9 mouse cellular contexts compared by ENCODE assay signal in the genomic region with DNA sequence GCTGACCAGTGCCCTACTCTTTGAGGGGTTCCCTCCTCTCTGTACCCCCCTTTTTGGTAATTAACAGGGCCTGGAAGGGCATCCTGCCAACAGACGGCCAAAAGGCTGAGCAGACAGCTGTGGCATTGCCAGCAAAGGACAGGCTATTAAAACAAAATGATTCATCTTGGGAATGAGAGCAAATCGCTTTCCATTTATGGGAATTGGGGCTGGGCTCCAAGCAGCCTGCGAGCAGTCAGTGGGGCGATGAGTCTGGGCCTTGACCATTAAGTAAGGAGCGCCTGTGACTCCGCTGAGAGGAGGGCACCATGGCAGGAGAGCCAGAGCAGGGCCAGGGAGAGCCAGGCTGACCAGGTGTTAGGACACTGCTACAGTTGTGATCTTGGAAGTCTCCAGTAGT. TPM values are rescaled to one million over a fixed set of nuclear protein-coding genes. Genes with fewer than 3 reads are reported as not detected.
DNase-seq lines count a peak whose midpoint lies in the region; ATAC-seq and TF ChIP-seq lines count a peak whose summit lies in the region.
"Had no signal": no experiment of that assay in that cellular context is flagged by ENCODE, and none has a peak within 500 bp of the region (broad histone marks: within the 10 kb centered on the region; RNA-seq: fewer than 3 reads in every experiment).

No protein-coding gene starts in this region.

- H3K9me3 ChIP-seq in embryonic facial prominence, embryonic 13.5 days: no peaks in the 10 kb centered on the region
- no peaks in the 10 kb centered on the region for H3K9me3 ChIP-seq in embryonic facial prominence, embryonic 10.5 days
- H3K9me3 ChIP-seq in heart, postnatal 0 days (replicated peaks; ENCODE audit: control insufficient read depth, low read length): no peaks in the 10 kb centered on the region

- ATAC-seq in embryonic facial prominence, embryonic 13.5 days (ENCODE audit: insufficient number of reproducible peaks, insufficient read depth, low FRiP score, low TSS enrichment, low read depth): no peak
- no peak for ATAC-seq in heart, postnatal 0 days (ENCODE audit: insufficient read depth, low read depth)
- ATAC-seq in megakaryocyte progenitor cell, adult 5-6 weeks (replicated peaks; ENCODE audit: poor library complexity): no peak

- 88% methylated on average over 6 of the region's 6 CpGs for WGBS in embryonic facial prominence, embryonic 13.5 days
- 88% methylated on average over 6 of the region's 6 CpGs for WGBS in embryonic facial prominence, embryonic 10.5 days
- WGBS in heart, postnatal 0 days: 70% methylated on average over 6 of the region's 6 CpGs

- peak overlapping the region; percentile 16; the same call in 1 of the 2 replicates for H3K27ac ChIP-seq in embryonic facial prominence, embryonic 13.5 days
- no peak overlapping the region for H3K27ac ChIP-seq in embryonic facial prominence, embryonic 10.5 days (replicated peaks)
- H3K27ac ChIP-seq in heart, postnatal 0 days (ENCODE audit: low read depth): 0 out of 2 replicates have a peak overlapping the region, but pooled peaks have one; percentile 24

- H3K4me1 ChIP-seq in embryonic facial prominence, embryonic 13.5 days: peaks cover 12% of the 10 kb centered on the region
- H3K4me1 ChIP-seq in embryonic facial prominence, embryonic 10.5 days: peaks cover 20% of the 10 kb centered on the region
- H3K4me1 ChIP-seq in heart, postnatal 0 days (ENCODE audit: control insufficient read depth, insufficient read depth): no peaks in the 10 kb centered on the region

- TF ChIP-seq EP300 in heart, postnatal 0 days (IDR thresholded peaks at IDR 0.05; ENCODE audit: low read depth): no peak

- no peak for DNase-seq in embryonic facial prominence, embryonic 10.5 days (ENCODE audit: low spot score)
- peak; percentile 79 for DNase-seq in NIH3T3 (ENCODE audit: low read depth)
- DNase-seq in heart, postnatal 0 days (ENCODE audit: low spot score): no peak
- peak; percentile 76 for DNase-seq in lung, postnatal 10 days
- DNase-seq in left cerebral cortex, adult 11 months (ENCODE audit: low spot score): no peak
- no peak for DNase-seq in embryo, embryonic 11 days

- no peak overlapping the region for H3K9ac ChIP-seq in embryonic facial prominence, embryonic 13.5 days
- no peak overlapping the region for H3K9ac ChIP-seq in heart, postnatal 0 days (replicated peaks; ENCODE audit: low read depth, low read length)

- H3K4me2 ChIP-seq in embryonic facial prominence, embryonic 13.5 days: no peak overlapping the region
- no peak overlapping the region for H3K4me2 ChIP-seq in heart, postnatal 0 days (ENCODE audit: low read depth, low read length)
- H3K4me2 ChIP-seq: midbrain, embryonic 11.5 days had no signal

- H3K27me3 ChIP-seq in embryonic facial prominence, embryonic 13.5 days: no peaks in the 10 kb centered on the region
- H3K27me3 ChIP-seq in embryonic facial prominence, embryonic 10.5 days (replicated peaks; ENCODE audit: low read depth, poor library complexity, severe bottlenecking): no peaks in the 10 kb centered on the region
- H3K27me3 ChIP-seq in heart, postnatal 0 days (ENCODE audit: control insufficient read depth, insufficient read depth, low read length): no peaks in the 10 kb centered on the region

- no peak for TF ChIP-seq CTCF in heart, postnatal 0 days (IDR thresholded peaks at IDR 0.05; ENCODE audit: low read depth)

- H3K36me3 ChIP-seq in embryonic facial prominence, embryonic 13.5 days: no peaks in the 10 kb centered on the region
- H3K36me3 ChIP-seq in embryonic facial prominence, embryonic 10.5 days (replicated peaks): no peaks in the 10 kb centered on the region
- no peaks in the 10 kb centered on the region for H3K36me3 ChIP-seq in heart, postnatal 0 days (replicated peaks; ENCODE audit: control insufficient read depth, insufficient read depth, low read length)

- H3K4me3 ChIP-seq in embryonic facial prominence, embryonic 13.5 days: no peak overlapping the region
- no peak overlapping the region for H3K4me3 ChIP-seq in embryonic facial prominence, embryonic 10.5 days
- H3K4me3 ChIP-seq in heart, postnatal 0 days (ENCODE audit: low read depth, low read length): no peak overlapping the region

RNA-seq across cellular contexts. Expression of gene Atp2b4, which starts 33.5 kb away (rescaled TPM):
- 25.3 and 26.1 TPM in 2 replicates for polyA plus RNA-seq in embryonic facial prominence, embryonic 13.5 days (2015; fragmentation: Nextera tagmentation; extraction: Ambion mirVana)
- polyA plus RNA-seq in embryonic facial prominence, embryonic 10.5 days (2016; fragmentation: Nextera tagmentation; extraction: Ambion mirVana): 4.7 and 5.2 TPM in 2 replicates
- total RNA-seq in heart, postnatal 0 days (2014; rRNA removed; ENCODE audit: low replicate concordance): 27.8 and 34.5 TPM in 2 replicates
- 3.9 and 5.0 TPM in 2 replicates for polyA plus RNA-seq in heart, postnatal 0 days (2015; fragmentation: Nextera tagmentation; extraction: Ambion mirVana)
- total RNA-seq in megakaryocyte progenitor cell, adult 5-6 weeks (2015): 33.6 and 40.5 TPM in 2 replicates
- total RNA-seq in megakaryocyte progenitor cell, adult 5-6 weeks (2017): 30.7 and 34.7 TPM in 2 replicates

Comparison
In these comparisons a context has a peak if more than half of its experiments do, and no peak if none do; other contexts are left out.
1. DNase-seq: peak in NIH3T3 (single experiment) and lung, postnatal 10 days (single experiment); none in embryonic facial prominence, embryonic 10.5 days (single experiment), heart, postnatal 0 days (single experiment), left cerebral cortex, adult 11 months (single experiment) and embryo, embryonic 11 days (single experiment).